Mouse (Mus musculus) left cerebral cortex, postnatal 36 days (tissue): Measurements from ENCODE around the gene Bckdk. TPM values are rescaled to one million over a fixed set of nuclear protein-coding genes. Genes with fewer than 3 reads are reported as not detected.
"Not testable (repeated sequence)": the region's sequence is repeated elsewhere in the genome, so short reads cannot be mapped to it uniquely, and the experiment has no call there.

Source experiments
- DNase-seq, 2 experiments: peaks; one replicate each; pipeline ENCODE4 v3.0.0; 2021 to 2022; ENCODE audit warnings: low spot score in 2 of 2, mixed read lengths in 1 of 2
- intact Hi-C: fragments of 180-260 bp; cut with DNase I; formaldehyde crosslinking; loops from one replicate; pipeline ENCODE4 v1.15.1; 2025
- total RNA-seq, 2 experiments: library from RNA; stranded (reverse); gene quantifications; 2 replicates each; pipeline ENCODE4 v1.2.3; 2021

Bckdk gene
- total RNA-seq, 2 experiments from 2014 or later: 36.4 to 46.4 TPM

GRCm38 (mm10) chr7:127894480-127894879, 9.4 kb upstream of the Bckdk start:
- intact Hi-C loops: no loop called here
- no peak for DNase-seq

DNA sequence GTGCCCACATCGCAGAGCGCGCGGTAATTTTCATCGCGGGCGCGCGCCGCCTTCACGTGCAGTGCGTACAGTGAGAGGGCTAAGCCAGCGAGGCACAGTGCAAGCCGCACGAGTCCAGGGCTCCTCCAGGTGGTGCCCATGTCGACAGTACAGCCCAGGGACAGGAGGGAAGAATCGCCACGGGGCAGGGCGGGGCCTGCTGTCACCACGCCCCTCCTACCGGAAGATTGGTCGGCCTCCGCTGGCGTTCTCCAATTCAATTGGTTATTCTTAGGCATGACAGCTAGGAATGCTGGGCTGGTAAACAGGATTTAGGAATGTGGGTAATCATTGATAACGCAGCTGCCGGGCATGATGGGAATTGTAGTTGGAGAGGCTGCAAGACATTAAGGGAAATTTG, 8.4 kb upstream of the Bckdk start, which contains the start of the genes Gm21974 and Vkorc1:
TSS of gene Gm21974 (minus strand) at position 13 of the 400 bp plus-strand sequence.
TSS of gene Vkorc1 (minus strand) at position 176 of the 400 bp plus-strand sequence.
- peak; percentile 93 for DNase-seq
- intact Hi-C loops: no loop called here

- intact Hi-C loops, DNase-seq: not testable (repeated sequence)
Observed at GRCm38 (mm10) chr7:127895891-127896290, 8.0 kb upstream of the Bckdk start.

GRCm38 (mm10) chr7:127896384-127896783, 7.5 kb upstream of the Bckdk start:
- intact Hi-C loops: no loop called here
- DNase-seq: no peak

DNA sequence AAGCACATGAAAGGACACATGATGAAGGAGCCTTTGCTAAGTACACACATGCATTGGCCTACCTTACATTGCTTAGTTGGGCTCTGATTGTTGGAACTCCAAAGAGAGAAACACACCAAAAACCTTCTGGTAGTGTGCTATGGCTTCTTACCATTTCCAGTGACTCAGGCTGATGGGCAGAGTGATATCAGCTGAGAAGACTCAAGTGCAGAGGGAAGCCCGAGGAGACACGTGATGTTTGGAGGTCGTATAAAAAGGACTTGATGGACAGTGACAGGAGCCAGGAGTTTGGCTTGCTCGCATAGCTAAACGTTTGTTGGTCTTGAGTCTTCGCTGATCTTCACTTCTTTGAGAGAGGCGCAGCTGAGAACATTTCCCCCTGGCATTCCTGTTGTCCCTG, 6.3 kb upstream of the Bckdk start:
- no peak for DNase-seq
- intact Hi-C loops: no loop called here

DNA sequence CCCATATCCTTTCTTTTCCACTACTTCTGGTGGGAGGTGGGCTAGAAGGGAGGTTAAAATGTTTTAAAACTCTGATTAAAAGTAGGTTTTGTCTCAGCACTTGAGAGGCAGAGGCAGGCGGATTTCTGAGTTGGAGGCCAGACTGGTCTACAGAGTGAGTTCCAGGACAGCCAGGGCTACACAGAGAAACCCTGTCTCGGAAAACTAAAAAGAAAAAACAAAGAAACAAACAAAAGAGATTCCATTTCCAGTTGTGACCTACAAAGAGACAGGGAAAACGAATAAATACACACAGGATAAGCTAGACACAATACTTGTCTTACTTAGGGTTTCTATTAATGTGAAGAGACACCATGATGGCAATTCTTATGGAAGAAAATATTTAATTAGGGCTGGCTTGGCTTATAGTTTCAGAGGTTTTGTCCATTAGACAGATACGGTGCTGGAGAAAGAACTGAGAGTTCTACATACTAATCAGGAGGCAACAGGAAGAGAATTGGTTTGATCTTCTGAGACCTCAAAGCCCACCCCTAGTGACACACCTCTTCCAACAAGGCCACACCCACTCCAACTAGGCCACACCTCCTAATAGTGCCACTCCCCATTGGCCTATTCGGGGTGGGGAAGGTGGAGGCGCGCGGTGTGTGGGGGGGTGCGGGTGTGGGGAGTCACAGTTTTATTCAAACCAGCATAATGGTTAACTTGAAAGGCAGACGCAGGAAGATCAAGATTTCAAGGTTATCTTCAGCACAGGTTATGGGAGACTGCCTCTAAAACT, 5.5 kb upstream of the Bckdk start:
- DNase-seq: no peak
- intact Hi-C loops: no loop called here

- intact Hi-C loops: no loop called here
- DNase-seq: no peak
Observed at GRCm38 (mm10) chr7:127899997-127900396, 3.9 kb upstream of the Bckdk start.

GRCm38 (mm10) chr7:127901772-127902171, 2.1 kb upstream of the Bckdk start:
- no peak for DNase-seq
- intact Hi-C loops: no loop called here

- intact Hi-C loops: no loop called here
Observed at GRCm38 (mm10) chr7:127907939-127908338, 4.1 kb downstream of the Bckdk start.

GRCm38 (mm10) chr7:127908656-127909055, 4.8 kb downstream of the Bckdk start:
- DNase-seq: no peak
- intact Hi-C loops: no loop called here

More at GRCm38 (mm10) chr7:127907939-127908338, 4.1 kb downstream of the Bckdk start:
- DNase-seq: no peak

DNA sequence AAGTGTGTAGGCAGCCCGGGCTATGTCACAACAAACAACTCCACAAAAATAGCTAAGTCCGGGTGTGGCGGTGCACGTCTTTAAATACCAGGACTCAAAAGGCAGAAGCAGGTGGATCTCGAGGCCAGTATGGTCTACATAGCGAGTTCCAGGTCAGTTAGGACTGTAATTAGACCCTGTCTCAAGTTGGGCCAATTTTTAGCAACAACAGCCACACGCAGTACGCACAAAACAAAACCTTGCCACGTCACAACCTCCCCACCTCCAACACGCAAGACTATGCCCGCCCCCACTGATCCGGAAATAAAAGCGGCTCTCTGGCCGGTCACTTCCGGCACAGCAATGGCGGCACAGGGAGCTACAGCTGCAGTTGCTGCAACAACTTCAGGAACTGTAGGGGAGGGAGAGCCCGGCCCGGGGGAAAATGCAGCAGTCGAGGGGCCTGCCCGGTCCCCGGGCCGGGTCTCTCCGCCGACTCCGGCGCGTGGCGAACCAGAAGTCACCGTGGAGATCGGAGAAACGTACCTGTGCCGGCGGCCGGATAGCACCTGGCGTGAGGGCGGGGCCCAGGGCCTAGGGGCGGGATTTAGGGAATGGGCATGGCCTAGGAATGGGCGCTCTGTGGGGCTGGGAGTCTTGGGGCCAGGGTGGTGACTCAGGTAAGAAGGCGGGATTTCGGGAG, 8.4 kb downstream of the Bckdk start, which contains the start of gene Kat8:
TSS of gene Kat8 (plus strand) at position 327 of the 682 bp plus-strand sequence.
- intact Hi-C loops: loop anchor here (2.0 kb wide), 1 partner anchor 36 kb away; the partner anchor contains the start of genes Zfp646 and Zfp668
- peak; percentile 87 to 88 for DNase-seq

DNA sequence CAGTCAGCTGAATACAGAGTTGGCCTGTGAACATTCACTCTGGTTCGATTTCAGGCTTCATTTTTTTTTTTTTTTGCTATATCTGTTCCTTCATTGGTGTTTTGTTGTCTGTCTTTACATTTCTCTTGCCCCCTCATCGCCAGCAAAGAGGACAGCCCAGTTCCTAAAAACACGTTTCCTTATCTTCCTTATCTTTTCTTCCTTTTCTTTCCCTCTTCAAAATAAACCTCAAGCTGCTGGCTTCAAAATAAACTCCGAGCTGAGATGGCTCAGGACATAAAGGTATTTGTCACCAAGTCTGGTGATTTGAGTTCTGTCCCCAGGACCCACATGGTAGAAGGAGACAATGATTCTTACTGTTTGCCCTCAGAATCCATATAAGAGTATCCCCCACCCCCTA, 9.1 kb downstream of the Bckdk start:
- no peak for DNase-seq
- intact Hi-C loops: loop anchor here (2.0 kb wide), 1 partner anchor 36 kb away; the partner anchor contains the start of genes Zfp646 and Zfp668

GRCm38 (mm10) chr7:127915293-127915692, 11.4 kb downstream of the Bckdk start:
- no peak for DNase-seq
- intact Hi-C loops: no loop called here

DNA sequence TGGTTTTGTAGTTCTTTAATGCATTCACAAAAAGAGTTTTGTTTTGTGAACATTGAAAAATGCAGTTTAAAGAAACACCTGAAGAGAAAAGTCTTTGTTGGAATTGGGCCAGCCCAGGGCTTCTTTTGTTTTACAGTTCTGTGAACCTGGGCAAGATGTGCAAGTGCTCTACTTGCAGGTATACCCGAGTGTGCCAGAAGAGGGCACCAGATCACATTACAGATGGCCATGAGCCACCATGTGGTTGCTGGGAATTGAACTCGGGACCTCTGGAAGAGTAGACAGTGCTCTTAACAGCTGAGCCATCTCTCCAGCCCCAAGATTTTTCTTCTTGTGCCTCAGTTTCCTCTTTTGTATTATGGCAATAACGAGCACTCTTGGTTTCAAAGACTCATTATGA, 14.3 kb downstream of the Bckdk start:
- no peak for DNase-seq
- intact Hi-C loops: no loop called here

GRCm38 (mm10) chr7:127919290-127919689, 15.4 kb downstream of the Bckdk start:
- DNase-seq: no peak
- intact Hi-C loops: no loop called here

DNA sequence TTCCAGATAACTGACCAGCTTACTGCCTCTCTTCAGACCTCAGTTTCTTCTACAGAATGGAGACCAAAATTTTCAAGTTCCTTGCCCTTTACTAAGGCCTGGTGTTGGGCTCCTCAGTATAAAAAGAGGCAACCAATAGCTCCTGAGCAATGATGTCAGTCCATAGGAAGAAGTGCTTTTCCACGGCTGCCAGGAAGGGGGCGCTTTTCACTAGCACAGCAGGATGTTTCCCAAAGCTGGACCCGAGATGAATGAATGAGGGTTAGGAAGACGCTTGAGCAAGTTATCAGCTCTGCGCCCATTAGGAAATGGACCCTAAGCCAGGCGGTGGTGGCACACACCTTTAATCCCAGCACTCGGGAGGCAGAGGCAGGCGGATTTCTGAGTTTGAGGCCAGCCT, 17.6 kb downstream of the Bckdk start:
- intact Hi-C loops: no loop called here
- DNase-seq: no peak

DNA sequence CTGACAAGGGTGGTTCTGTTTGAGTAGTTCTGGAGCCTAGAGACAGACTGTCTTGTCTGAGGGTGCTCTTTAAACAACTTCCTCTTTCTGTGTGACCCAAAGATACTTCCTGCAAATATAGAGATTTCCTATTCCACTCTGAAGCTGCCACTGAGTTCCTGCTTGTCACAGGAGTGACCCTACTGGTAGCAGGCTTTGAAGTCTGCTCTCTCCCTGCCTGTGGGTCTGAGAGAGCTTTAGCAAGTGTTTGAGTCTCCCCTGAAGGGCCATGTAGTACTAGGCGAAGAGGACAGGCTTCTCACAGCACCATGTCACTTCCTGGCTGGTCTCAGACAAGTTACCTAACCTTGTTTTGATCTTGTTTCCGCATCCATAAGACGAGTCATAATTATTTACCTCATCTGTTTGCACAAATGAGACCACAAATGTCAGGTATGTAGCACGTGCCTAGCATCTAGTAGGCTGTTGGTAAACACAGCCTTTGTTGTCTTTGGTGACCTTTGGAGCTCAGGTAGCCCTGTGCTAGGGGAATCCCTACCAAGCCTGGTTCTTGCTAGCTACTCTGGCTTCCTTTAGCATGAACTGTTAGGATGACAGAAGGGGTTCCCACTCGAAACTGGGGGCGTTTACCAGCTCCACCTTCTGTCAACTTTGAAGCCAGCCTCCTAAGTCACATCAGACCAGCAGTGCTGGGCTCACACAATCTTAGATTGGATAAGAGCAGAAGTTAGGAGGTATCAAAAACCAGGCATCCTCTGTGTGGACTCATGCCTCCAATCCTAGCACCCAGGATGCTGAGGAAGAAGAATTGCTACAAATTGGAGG, 18.8 kb downstream of the Bckdk start:
- intact Hi-C loops: no loop called here
- DNase-seq: no peak

DNA sequence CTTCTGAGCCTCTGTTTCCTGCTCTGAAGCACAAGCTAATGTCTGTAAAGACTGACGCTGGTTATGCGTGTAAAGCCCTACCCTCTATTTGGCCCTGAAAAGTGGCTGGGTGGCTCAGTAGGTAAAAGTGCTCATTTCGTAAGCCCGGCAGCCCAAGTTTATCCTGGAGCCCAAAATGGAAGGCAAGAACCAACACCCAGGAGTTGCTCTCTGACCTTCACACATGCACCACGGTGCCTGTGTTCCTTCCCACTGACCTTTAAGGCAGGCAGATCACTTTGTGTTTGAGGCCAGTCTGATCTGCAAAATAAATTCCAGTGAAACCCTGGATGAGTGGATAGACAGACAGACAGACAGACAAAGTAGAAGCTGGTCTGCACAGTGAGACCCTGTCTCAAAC, 19.8 kb downstream of the Bckdk start:
- DNase-seq: no peak
- intact Hi-C loops: no loop called here

- intact Hi-C loops: no loop called here
Observed at GRCm38 (mm10) chr7:127925252-127925651, 21.4 kb downstream of the Bckdk start.

GRCm38 (mm10) chr7:127926066-127926465, 22.2 kb downstream of the Bckdk start:
- intact Hi-C loops: no loop called here
- no peak for DNase-seq

More at GRCm38 (mm10) chr7:127925252-127925651, 21.4 kb downstream of the Bckdk start:
- DNase-seq: no peak
